Mouse (Mus musculus): Measurements from ENCODE around the gene Lrmda.

DNA sequence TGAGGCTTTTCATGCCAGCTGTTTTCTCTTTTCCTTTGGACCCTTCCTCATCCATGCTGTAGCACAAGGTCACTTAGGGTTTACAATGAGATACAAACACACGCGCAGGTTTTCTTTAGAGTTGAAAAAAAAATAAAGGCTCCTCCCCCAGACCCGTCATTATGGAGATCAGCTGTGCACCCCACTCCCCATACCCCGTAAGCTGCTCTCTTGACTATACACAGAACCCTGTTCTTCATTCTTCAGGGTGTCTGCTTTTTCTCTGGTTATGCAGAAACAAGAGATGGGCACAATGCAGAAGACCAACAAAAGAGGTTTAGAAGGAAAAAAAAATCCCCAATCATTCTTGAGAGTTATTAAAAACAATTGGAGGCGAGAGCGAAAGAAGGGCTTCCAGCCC, 16.8 kb downstream of the Lrmda start:
- no peak for TF ChIP-seq POLR2A (IDR thresholded peaks at IDR 0.05; ENCODE audit: borderline replicate concordance, extremely low read depth, insufficient read depth, insufficient read length, poor library complexity, severe bottlenecking)
- TF ChIP-seq CTCF (IDR thresholded peaks at IDR 0.05; ENCODE audit: borderline replicate concordance, extremely low read depth, insufficient read depth, insufficient read length) = no peak
